Mouse (Mus musculus): ENCODE results near the gene Skap1. TPM values are rescaled to one million over a fixed set of nuclear protein-coding genes. Genes with fewer than 3 reads are reported as not detected.

Gene Skap1
- polyA plus RNA-seq, 1 experiment from 2014 or later = 7.9 TPM

- Histone ChIP-seq H3K4me2 (no peak overlapping the region), H3K27me3 (replicated peaks) (no peaks in the 10 kb centered on the region), H3K4me3 (replicated peaks) (no peak overlapping the region), H3K4me1 (peaks cover 32% of the 10 kb centered on the region), H3K9me3 (replicated peaks) (no peaks in the 10 kb centered on the region), H3K36me3 (peaks cover 13% of the 10 kb centered on the region), H3K27ac (replicated peaks) (no peak overlapping the region), H3K9ac (replicated peaks) (no peak overlapping the region)
- 94% methylated on average over 13 of the region's 13 CpGs for WGBS
- no peak for ATAC-seq (ENCODE audit: low FRiP score)
Observed at GRCm38 (mm10) chr11:96795491-96795890, 331.1 kb downstream of the Skap1 start.

GRCm38 (mm10) chr11:96796081-96796480 is 331.7 kb downstream of the Skap1 start:
- Histone ChIP-seq H3K36me3 (peaks cover 16% of the 10 kb centered on the region), H3K4me3 (replicated peaks) (no peak overlapping the region), H3K9me3 (replicated peaks) (no peaks in the 10 kb centered on the region), H3K4me2 (no peak overlapping the region), H3K27me3 (replicated peaks) (no peaks in the 10 kb centered on the region), H3K4me1 (peaks cover 30% of the 10 kb centered on the region), H3K9ac (replicated peaks) (no peak overlapping the region), H3K27ac (replicated peaks) (no peak overlapping the region)
- ATAC-seq (ENCODE audit: low FRiP score) = no peak
- 100% methylated on average over 2 of the region's 2 CpGs for WGBS

- H3K4me3 ChIP-seq (replicated peaks) = no peak overlapping the region
Observed at GRCm38 (mm10) chr11:96796586-96796985, 332.2 kb downstream of the Skap1 start.

GRCm38 (mm10) chr11:96799511-96799910 is 335.1 kb downstream of the Skap1 start:
- no peak overlapping the region for H3K4me3 ChIP-seq (replicated peaks)
- H3K9ac ChIP-seq (replicated peaks) = no peak overlapping the region
- H3K36me3 ChIP-seq = peaks cover 40% of the 10 kb centered on the region
- 94% methylated on average over 2 of the region's 2 CpGs for WGBS
- ATAC-seq (ENCODE audit: low FRiP score) = no peak
- no peak overlapping the region for H3K27ac ChIP-seq (replicated peaks)
- H3K27me3 ChIP-seq (replicated peaks) = no peaks in the 10 kb centered on the region
- H3K9me3 ChIP-seq (replicated peaks) = no peaks in the 10 kb centered on the region
- no peak overlapping the region for H3K4me2 ChIP-seq
- 0 out of 2 replicates have a peak, but pooled peaks cover 4% of the 10 kb centered on the region for H3K4me1 ChIP-seq

More at GRCm38 (mm10) chr11:96796586-96796985, 332.2 kb downstream of the Skap1 start:
- Histone ChIP-seq H3K4me2 (no peak overlapping the region), H3K4me1 (peaks cover 26% of the 10 kb centered on the region), H3K27ac (replicated peaks) (no peak overlapping the region), H3K27me3 (replicated peaks) (no peaks in the 10 kb centered on the region), H3K9me3 (replicated peaks) (no peaks in the 10 kb centered on the region), H3K36me3 (peaks cover 19% of the 10 kb centered on the region), H3K9ac (replicated peaks) (no peak overlapping the region)
- 51% methylated on average over 1 of the region's 1 CpGs for WGBS
- ATAC-seq (ENCODE audit: low FRiP score) = no peak

- H3K4me3 ChIP-seq (replicated peaks) = no peak overlapping the region
- no peaks in the 10 kb centered on the region for H3K9me3 ChIP-seq (replicated peaks)
- H3K27me3 ChIP-seq (replicated peaks) = no peaks in the 10 kb centered on the region
- H3K36me3 ChIP-seq = peaks cover 78% of the 10 kb centered on the region
- ATAC-seq (ENCODE audit: low FRiP score) = no peak
- no peak overlapping the region for H3K4me2 ChIP-seq
- no peak overlapping the region for H3K27ac ChIP-seq (replicated peaks)
- 0 out of 2 replicates have a peak, but pooled peaks cover 3% of the 10 kb centered on the region for H3K4me1 ChIP-seq
- no peak overlapping the region for H3K9ac ChIP-seq (replicated peaks)
- 96% methylated on average over 5 of the region's 5 CpGs for WGBS
Observed at GRCm38 (mm10) chr11:96805606-96806005, 341.2 kb downstream of the Skap1 start.

- Histone ChIP-seq H3K9ac (replicated peaks) (no peak overlapping the region), H3K4me1 (no peaks in the 10 kb centered on the region), H3K27me3 (replicated peaks) (no peaks in the 10 kb centered on the region), H3K4me2 (no peak overlapping the region), H3K27ac (replicated peaks) (no peak overlapping the region), H3K9me3 (replicated peaks) (no peaks in the 10 kb centered on the region), H3K36me3 (peaks cover 84% of the 10 kb centered on the region), H3K4me3 (replicated peaks) (no peak overlapping the region)
- WGBS = 61% methylated on average over 1 of the region's 1 CpGs
- ATAC-seq (ENCODE audit: low FRiP score) = no peak; the same call in 1 of the 2 replicates
Observed at GRCm38 (mm10) chr11:96808066-96808465, 343.7 kb downstream of the Skap1 start.

Other genes with a start within 250 kb of the Skap1 start
- 55.7 and 57.5 TPM in 2 replicates for gene Hoxb9, start 193.1 kb upstream of the Skap1 start, polyA plus RNA-seq (2015; fragmentation: Nextera tagmentation; extraction: Ambion mirVana)
- 63.1 and 71.8 TPM in 2 replicates for gene Hoxb8, start 182.7 kb upstream of the Skap1 start, polyA plus RNA-seq (2015; fragmentation: Nextera tagmentation; extraction: Ambion mirVana)
- 101 and 115 TPM in 2 replicates for gene Hoxb7, start 178.0 kb upstream of the Skap1 start, polyA plus RNA-seq (2015; fragmentation: Nextera tagmentation; extraction: Ambion mirVana)
- 109 and 135 TPM in 2 replicates for gene Hoxb6, start 172.1 kb upstream of the Skap1 start, polyA plus RNA-seq (2015; fragmentation: Nextera tagmentation; extraction: Ambion mirVana)
- gene Hoxb5, start 161.3 kb upstream of the Skap1 start, polyA plus RNA-seq (2015; fragmentation: Nextera tagmentation; extraction: Ambion mirVana) = 39.5 and 106 TPM in 2 replicates
- gene Hoxb4, start 146.3 kb upstream of the Skap1 start, polyA plus RNA-seq (2015; fragmentation: Nextera tagmentation; extraction: Ambion mirVana) = 3.7 and 5.0 TPM in 2 replicates
- 8.0 and 12.6 TPM in 2 replicates for gene Hoxb3, start 141.3 kb upstream of the Skap1 start, polyA plus RNA-seq (2015; fragmentation: Nextera tagmentation; extraction: Ambion mirVana)
- gene Hoxb2, start 114.1 kb upstream of the Skap1 start, polyA plus RNA-seq (2015; fragmentation: Nextera tagmentation; extraction: Ambion mirVana) = 33.7 and 42.3 TPM in 2 replicates
- gene Hoxb1, start 98.8 kb upstream of the Skap1 start, polyA plus RNA-seq (2015; fragmentation: Nextera tagmentation; extraction: Ambion mirVana) = 0.38 and 0.65 TPM in 2 replicates

Data from neural tube, embryonic 15.5 days (tissue).